Mouse (Mus musculus) cerebellum, adult 2 months (tissue): ENCODE data around the gene Ppp2r3a.

Experiments
- CTCF ChIP-seq: fragments of 200-500 bp; IDR thresholded peaks from 2 replicates; pipeline ENCODE4 v1.5.1; 2011; ENCODE audit warnings: low read depth, mild to moderate bottlenecking, control low read depth, low read length, moderate library complexity, borderline replicate concordance; ENCODE audit not compliant: insufficient read depth
- POLR2A ChIP-seq: fragments of 200-500 bp; IDR thresholded peaks from 2 replicates; pipeline ENCODE4 v1.6.1; 2011; ENCODE audit warnings: low read length, control low read depth, borderline replicate concordance; ENCODE audit not compliant: insufficient read depth

DNA sequence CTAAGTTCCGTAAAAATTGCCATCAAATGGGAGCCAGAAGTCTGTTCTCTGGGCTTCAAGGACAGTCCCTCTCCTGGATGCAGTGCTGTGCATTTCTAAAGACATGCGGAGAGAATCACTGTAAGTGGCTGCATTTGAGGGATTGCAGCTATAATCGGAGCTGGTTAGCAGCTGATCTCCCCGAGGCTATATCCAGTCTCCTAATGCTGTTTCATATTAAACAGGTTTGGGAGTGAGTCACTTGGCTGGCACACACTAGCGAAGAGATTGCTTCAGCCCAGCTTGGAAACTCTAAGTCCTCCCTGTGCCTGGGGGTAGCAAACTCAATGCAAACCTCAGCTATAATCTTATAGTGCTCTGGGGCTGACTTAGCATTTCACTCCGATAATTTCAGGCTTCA lies 14.0 kb upstream of the Ppp2r3a start:
- TF ChIP-seq CTCF (no peak), POLR2A (no peak)
